Mouse (Mus musculus) limb, embryonic 13.5 days (tissue): ENCODE results near the gene 4930470P17Rik. TPM values are rescaled to one million over a fixed set of nuclear protein-coding genes. Genes with fewer than 3 reads are reported as not detected.

Source experiments
- ATAC-seq: fragments of 200-750 bp; cut with Nextera tagmentation; 2 replicates; pipeline ENCODE4 v1.8.0; 2017; ENCODE audit warnings: low read depth, moderate number of reproducible peaks, moderate TSS enrichment; ENCODE audit not compliant: low FRiP score
- H3K27ac ChIP-seq: fragments of 300-500 bp; sonication (generic); 2 replicates; pipeline ENCODE4 v1.5.1; 2015; ENCODE audit warnings: inconsistent platforms, mild to moderate bottlenecking, moderate library complexity
- H3K27me3 ChIP-seq: fragments of 300-500 bp; sonication (generic); 2 replicates; pipeline ENCODE4 v1.6.1; 2015; ENCODE audit warnings: mild to moderate bottlenecking, inconsistent platforms
- H3K36me3 ChIP-seq: fragments of 300-500 bp; sonication (generic); 2 replicates; pipeline ENCODE4 v1.6.1; 2015; ENCODE audit warnings: inconsistent platforms, mild to moderate bottlenecking, moderate library complexity
- H3K4me1 ChIP-seq: fragments of 300-500 bp; sonication (generic); 2 replicates; pipeline ENCODE4 v1.6.1; 2015; ENCODE audit warnings: inconsistent platforms
- H3K4me2 ChIP-seq: fragments of 300-500 bp; sonication (generic); replicated peaks from 2 replicates; pipeline ENCODE4 v1.6.1; 2015; ENCODE audit warnings: inconsistent platforms, mild to moderate bottlenecking, moderate library complexity
- H3K4me3 ChIP-seq: fragments of 300-500 bp; sonication (generic); 2 replicates; pipeline ENCODE4 v1.5.1; 2015; ENCODE audit warnings: moderate library complexity, mild to moderate bottlenecking, inconsistent platforms
- H3K9ac ChIP-seq: fragments of 300-500 bp; sonication (generic); 2 replicates; pipeline ENCODE4 v1.6.1; 2015; ENCODE audit warnings: mild to moderate bottlenecking, inconsistent platforms
- H3K9me3 ChIP-seq: fragments of 300-500 bp; sonication (generic); 2 replicates; pipeline ENCODE4 v1.6.1; 2016; ENCODE audit warnings: inconsistent platforms
- WGBS: fragments of 180-500 bp; shearing (Covaris S2); methylation state at CpG from one replicate; pipeline ENCODE4 v1.1.7; 2015; 5-methylcytosine and 5-hydroxymethylcytosine counted together
- polyA plus RNA-seq: library from polyadenylated mRNA; unstranded; fragments of >200 nt; fragmentation: Nextera tagmentation; extraction: Ambion mirVana; gene quantifications from 2 replicates; pipeline ENCODE4 v1.2.1, GENCODE M21; 2015

Gene 4930470P17Rik
- polyA plus RNA-seq, 1 experiment from 2014 or later = not detected

GRCm38 (mm10) chr2:170577502-170577901 is 24.3 kb downstream of the 4930470P17Rik start:
- H3K27me3 ChIP-seq = no peaks in the 10 kb centered on the region
- no peak overlapping the region for H3K9ac ChIP-seq
- no peaks in the 10 kb centered on the region; the same call in 1 of the 2 replicates for H3K9me3 ChIP-seq
- no peaks in the 10 kb centered on the region for H3K4me1 ChIP-seq
- no peak overlapping the region for H3K4me3 ChIP-seq
- 70% methylated on average over 3 of the region's 3 CpGs for WGBS
- no peak overlapping the region for H3K27ac ChIP-seq
- H3K4me2 ChIP-seq = no peak overlapping the region
- ATAC-seq = no peak
- H3K36me3 ChIP-seq = no peaks in the 10 kb centered on the region

- no peak for ATAC-seq
- no peak overlapping the region for H3K27ac ChIP-seq
- no peaks in the 10 kb centered on the region; the same call in 1 of the 2 replicates for H3K9me3 ChIP-seq
- 82% methylated on average over 12 of the region's 12 CpGs for WGBS
- no peak overlapping the region for H3K4me2 ChIP-seq
- no peak overlapping the region for H3K4me3 ChIP-seq
- no peaks in the 10 kb centered on the region for H3K4me1 ChIP-seq
- no peak overlapping the region for H3K9ac ChIP-seq
- H3K27me3 ChIP-seq = no peaks in the 10 kb centered on the region
- H3K36me3 ChIP-seq = no peaks in the 10 kb centered on the region
Measured at GRCm38 (mm10) chr2:170576077-170576476, 25.7 kb downstream of the 4930470P17Rik start.

- no peaks in the 10 kb centered on the region for H3K27me3 ChIP-seq
- no peaks in the 10 kb centered on the region for H3K4me1 ChIP-seq
- H3K9ac ChIP-seq = no peak overlapping the region
- no peak overlapping the region for H3K27ac ChIP-seq
- H3K9me3 ChIP-seq = no peaks in the 10 kb centered on the region
- no peak overlapping the region for H3K4me3 ChIP-seq
- no peaks in the 10 kb centered on the region for H3K36me3 ChIP-seq
- ATAC-seq = no peak
- no peak overlapping the region for H3K4me2 ChIP-seq
- WGBS = 87% methylated on average over 8 of the region's 8 CpGs
Measured at GRCm38 (mm10) chr2:170564995-170565394, 36.8 kb downstream of the 4930470P17Rik start.

- no peak overlapping the region for H3K4me3 ChIP-seq
- no peak overlapping the region for H3K27ac ChIP-seq
- ATAC-seq = no peak
- H3K9ac ChIP-seq = no peak overlapping the region
- no peaks in the 10 kb centered on the region for H3K27me3 ChIP-seq
- no peaks in the 10 kb centered on the region for H3K36me3 ChIP-seq
- H3K4me1 ChIP-seq = no peaks in the 10 kb centered on the region
- H3K9me3 ChIP-seq = no peaks in the 10 kb centered on the region
- 67% methylated on average over 15 of the region's 15 CpGs for WGBS
- H3K4me2 ChIP-seq = no peak overlapping the region
Measured at GRCm38 (mm10) chr2:170563956-170564855, 37.6 kb downstream of the 4930470P17Rik start.

- no peak; the same call in 1 of the 2 replicates for ATAC-seq
- 0 out of 2 replicates have a peak overlapping the region, but pooled peaks have one; percentile 7 for H3K27ac ChIP-seq
- no peak overlapping the region for H3K9ac ChIP-seq
- no peak overlapping the region for H3K4me2 ChIP-seq
- peaks cover 3% of the 10 kb centered on the region for H3K27me3 ChIP-seq
- no peaks in the 10 kb centered on the region for H3K36me3 ChIP-seq
- peaks cover 43% of the 10 kb centered on the region for H3K4me1 ChIP-seq
- no peaks in the 10 kb centered on the region for H3K9me3 ChIP-seq
- H3K4me3 ChIP-seq = no peak overlapping the region
- 42% methylated on average over 7 of the region's 7 CpGs for WGBS
Measured at GRCm38 (mm10) chr2:170552088-170552487, 49.7 kb downstream of the 4930470P17Rik start.

- H3K36me3 ChIP-seq = no peaks in the 10 kb centered on the region
- peaks cover 3% of the 10 kb centered on the region; the same call in 1 of the 2 replicates for H3K27me3 ChIP-seq
- peaks cover 49% of the 10 kb centered on the region for H3K4me1 ChIP-seq
- H3K9me3 ChIP-seq = no peaks in the 10 kb centered on the region
- WGBS = 15% methylated on average over 5 of the region's 5 CpGs
- H3K9ac ChIP-seq = no peak overlapping the region
- H3K4me3 ChIP-seq = no peak overlapping the region
- H3K27ac ChIP-seq = peak overlapping the region; percentile 44; the same call in 1 of the 2 replicates
- peak; percentile 75 for ATAC-seq
- no peak overlapping the region for H3K4me2 ChIP-seq
Measured at GRCm38 (mm10) chr2:170550240-170550639, 51.6 kb downstream of the 4930470P17Rik start.

- Histone ChIP-seq H3K9me3 (no peaks in the 10 kb centered on the region), H3K27ac (no peak overlapping the region), H3K4me3 (no peak overlapping the region), H3K9ac (no peak overlapping the region), H3K4me2 (no peak overlapping the region), H3K4me1 (peaks cover 52% of the 10 kb centered on the region), H3K27me3 (peaks cover under 1% of the 10 kb centered on the region; the same call in 1 of the 2 replicates), H3K36me3 (no peaks in the 10 kb centered on the region)
- WGBS = 57% methylated on average over 2 of the region's 2 CpGs
- no peak for ATAC-seq
Measured at GRCm38 (mm10) chr2:170549146-170549545, 52.7 kb downstream of the 4930470P17Rik start.

GRCm38 (mm10) chr2:170548046-170548445 is 53.8 kb downstream of the 4930470P17Rik start:
- no peak; the same call in 1 of the 2 replicates for ATAC-seq
- no peaks in the 10 kb centered on the region for H3K9me3 ChIP-seq
- H3K36me3 ChIP-seq = no peaks in the 10 kb centered on the region
- H3K4me2 ChIP-seq = no peak overlapping the region
- no peak overlapping the region for H3K4me3 ChIP-seq
- H3K4me1 ChIP-seq = peaks cover 54% of the 10 kb centered on the region
- no peaks in the 10 kb centered on the region for H3K27me3 ChIP-seq
- H3K9ac ChIP-seq = no peak overlapping the region
- no peak overlapping the region for H3K27ac ChIP-seq
- WGBS = 36% methylated on average over 4 of the region's 4 CpGs

GRCm38 (mm10) chr2:170547526-170547925 is 54.3 kb downstream of the 4930470P17Rik start:
- Histone ChIP-seq H3K4me3 (no peak overlapping the region), H3K9ac (no peak overlapping the region), H3K27me3 (no peaks in the 10 kb centered on the region), H3K27ac (no peak overlapping the region), H3K36me3 (no peaks in the 10 kb centered on the region), H3K4me2 (no peak overlapping the region), H3K9me3 (no peaks in the 10 kb centered on the region), H3K4me1 (peaks cover 54% of the 10 kb centered on the region)
- no peak for ATAC-seq
- WGBS = 10% methylated on average over 6 of the region's 6 CpGs

- no peaks in the 10 kb centered on the region for H3K9me3 ChIP-seq
- no peak for ATAC-seq
- 28% methylated on average over 4 of the region's 4 CpGs for WGBS
- H3K4me2 ChIP-seq = no peak overlapping the region
- no peak overlapping the region for H3K4me3 ChIP-seq
- H3K27ac ChIP-seq = no peak overlapping the region
- H3K9ac ChIP-seq = no peak overlapping the region
- H3K4me1 ChIP-seq = peaks cover 39% of the 10 kb centered on the region
- H3K27me3 ChIP-seq = no peaks in the 10 kb centered on the region
- H3K36me3 ChIP-seq = no peaks in the 10 kb centered on the region
Measured at GRCm38 (mm10) chr2:170545745-170546144, 56.1 kb downstream of the 4930470P17Rik start.

- Histone ChIP-seq H3K4me3 (no peak overlapping the region), H3K27me3 (no peaks in the 10 kb centered on the region), H3K4me1 (peaks cover 34% of the 10 kb centered on the region), H3K9ac (no peak overlapping the region), H3K27ac (no peak overlapping the region), H3K36me3 (no peaks in the 10 kb centered on the region), H3K4me2 (no peak overlapping the region), H3K9me3 (no peaks in the 10 kb centered on the region)
- 84% methylated on average over 7 of the region's 7 CpGs for WGBS
- ATAC-seq = no peak
Measured at GRCm38 (mm10) chr2:170544950-170545349, 56.9 kb downstream of the 4930470P17Rik start.

GRCm38 (mm10) chr2:170544159-170544558 is 57.7 kb downstream of the 4930470P17Rik start:
- no peak overlapping the region for H3K4me2 ChIP-seq
- no peak overlapping the region for H3K9ac ChIP-seq
- ATAC-seq = no peak
- H3K36me3 ChIP-seq = no peaks in the 10 kb centered on the region
- H3K27ac ChIP-seq = no peak overlapping the region
- H3K9me3 ChIP-seq = no peaks in the 10 kb centered on the region
- peaks cover 27% of the 10 kb centered on the region for H3K4me1 ChIP-seq
- 68% methylated on average over 3 of the region's 3 CpGs for WGBS
- H3K27me3 ChIP-seq = no peaks in the 10 kb centered on the region
- H3K4me3 ChIP-seq = no peak overlapping the region
